Comparison of ENCODE assay signal across 23 mouse cellular contexts in the genomic region with DNA sequence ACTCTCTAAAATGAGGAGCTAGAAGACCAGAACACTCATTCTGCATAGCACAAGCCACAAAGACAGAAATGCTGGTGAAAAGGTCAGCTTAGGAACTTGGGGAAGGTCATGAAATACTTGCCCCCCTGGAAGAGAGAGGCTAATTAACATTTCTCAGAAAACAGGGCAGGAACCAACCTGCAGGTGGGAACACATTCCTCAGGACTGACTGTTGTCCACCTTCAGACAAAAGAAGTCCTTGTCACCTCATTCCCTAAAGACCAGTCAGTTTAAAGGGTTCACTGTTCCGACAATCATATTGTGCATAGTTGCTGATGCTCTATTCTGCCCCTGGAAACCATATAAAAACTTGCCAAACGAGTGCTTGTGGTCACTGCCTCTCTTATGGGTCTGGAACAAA.
A peak's percentile ranks its signal among the peaks of the same experiment; 100 is the strongest.
DNase-seq lines count a peak whose midpoint lies in the region; ATAC-seq lines count a peak whose summit lies in the region.
"Had no signal": no experiment of that assay in that cellular context is flagged by ENCODE, and none has a peak within 500 bp of the region (broad histone marks: within the 10 kb centered on the region; RNA-seq: fewer than 3 reads in every experiment).

No protein-coding gene starts in this region.

- no peak overlapping the region for H3K4me3 ChIP-seq in forebrain, embryonic 16.5 days (replicated peaks; ENCODE audit: low read length)
- H3K4me3 ChIP-seq: embryonic facial prominence, embryonic 13.5 days; embryonic facial prominence, embryonic 15.5 days; erythroblast, embryonic 14.5 days; forebrain, embryonic 10.5 days; forebrain, embryonic 12.5 days had no signal

- H3K9ac ChIP-seq in forebrain, embryonic 16.5 days (replicated peaks; ENCODE audit: low read depth, low read length): no peak overlapping the region
- H3K9ac ChIP-seq: embryonic facial prominence, embryonic 13.5 days; embryonic facial prominence, embryonic 15.5 days; forebrain, embryonic 12.5 days; forebrain, postnatal 0 days had no signal

- no peaks in the 10 kb centered on the region for H3K27me3 ChIP-seq in forebrain, embryonic 16.5 days (replicated peaks; ENCODE audit: control insufficient read depth, insufficient read depth, low read length)
- H3K27me3 ChIP-seq: embryonic facial prominence, embryonic 13.5 days; embryonic facial prominence, embryonic 15.5 days; forebrain, embryonic 12.5 days had no signal

- ATAC-seq in forebrain, embryonic 16.5 days: no peak
- ATAC-seq: activated CD4-positive, CD25-positive, alpha-beta regulatory T cell, adult 4 months; forebrain, embryonic 14.5 days; forebrain, postnatal 0 days; Patski had no signal

- WGBS in forebrain, embryonic 16.5 days: 48% methylated on average over 2 of the region's 2 CpGs

- H3K9me3 ChIP-seq in forebrain, embryonic 16.5 days (ENCODE audit: control insufficient read depth, low read length): no peaks in the 10 kb centered on the region
- H3K9me3 ChIP-seq: embryonic facial prominence, embryonic 13.5 days; embryonic facial prominence, embryonic 15.5 days; forebrain, embryonic 10.5 days; forebrain, embryonic 12.5 days had no signal

- no peak overlapping the region for H3K4me2 ChIP-seq in forebrain, embryonic 16.5 days (ENCODE audit: low read length)
- H3K4me2 ChIP-seq: embryonic facial prominence, embryonic 13.5 days; embryonic facial prominence, embryonic 15.5 days; forebrain, embryonic 12.5 days had no signal

- no peak overlapping the region for H3K27ac ChIP-seq in forebrain, embryonic 16.5 days (ENCODE audit: low read length)
- H3K27ac ChIP-seq: embryonic facial prominence, embryonic 13.5 days; embryonic facial prominence, embryonic 15.5 days; forebrain, embryonic 10.5 days; forebrain, embryonic 12.5 days had no signal

- DNase-seq in ES-CJ7 (ENCODE audit: low read depth, low spot score) (peak; percentile 80), R1 (ENCODE audit: low read depth, low spot score) (peak; percentile 94)
- DNase-seq in gastrocnemius, adult 18-20 months (ENCODE audit: low spot score): no peak
- DNase-seq in layer of hippocampus, postnatal 10 days (ENCODE audit: low spot score in 2 of 2): no peak
- DNase-seq: adrenal gland, adult 8-10 months; adrenal gland, postnatal 14 days; adrenal gland, postnatal 36 days; cerebellum, adult 11-12 months; cerebellum, adult 8-10 months; cerebellum, adult 9-11 months; cerebellum, postnatal 14 days; cerebellum, postnatal 36 days; embryo, embryonic 11 days; forebrain, postnatal 0 days had no signal

- H3K4me1 ChIP-seq in forebrain, embryonic 16.5 days (replicated peaks; ENCODE audit: control insufficient read depth, insufficient read depth, low read length): no peaks in the 10 kb centered on the region
- H3K4me1 ChIP-seq: embryonic facial prominence, embryonic 13.5 days; embryonic facial prominence, embryonic 15.5 days; forebrain, embryonic 10.5 days; forebrain, embryonic 12.5 days had no signal

- no peaks in the 10 kb centered on the region for H3K36me3 ChIP-seq in forebrain, embryonic 16.5 days (ENCODE audit: control insufficient read depth, insufficient read depth)
- H3K36me3 ChIP-seq: embryonic facial prominence, embryonic 13.5 days; embryonic facial prominence, embryonic 15.5 days; forebrain, embryonic 10.5 days; forebrain, embryonic 12.5 days had no signal

Comparison
In these comparisons a context has a peak if more than half of its experiments do, and no peak if none do; other contexts are left out.
1. DNase-seq: peak in ES-CJ7 (single experiment) and R1 (single experiment); none in gastrocnemius, adult 18-20 months (single experiment) and layer of hippocampus, postnatal 10 days (0 of 2).